Mouse (Mus musculus) erythroblast, embryonic 14.5 days (primary cell): Measurements from ENCODE around the gene Stx8.

Experiments used
- GATA1 ChIP-seq: IDR thresholded peaks from 2 replicates; pipeline ENCODE4 v1.6.1; 2012; ENCODE audit warnings: low read length, inconsistent platforms, mixed read lengths
- TAL1 ChIP-seq: IDR thresholded peaks from 3 replicates; pipeline ENCODE4 v1.6.1; 2012; ENCODE audit warnings: low read length, inconsistent platforms, mixed read lengths

GRCm38 (mm10) chr11:68022895-68023294, 56.9 kb downstream of the Stx8 start:
- TF ChIP-seq GATA1, result no peak
- no peak for TF ChIP-seq TAL1
